Mouse (Mus musculus): Measurements from ENCODE around the gene Srek1ip1.

DNA sequence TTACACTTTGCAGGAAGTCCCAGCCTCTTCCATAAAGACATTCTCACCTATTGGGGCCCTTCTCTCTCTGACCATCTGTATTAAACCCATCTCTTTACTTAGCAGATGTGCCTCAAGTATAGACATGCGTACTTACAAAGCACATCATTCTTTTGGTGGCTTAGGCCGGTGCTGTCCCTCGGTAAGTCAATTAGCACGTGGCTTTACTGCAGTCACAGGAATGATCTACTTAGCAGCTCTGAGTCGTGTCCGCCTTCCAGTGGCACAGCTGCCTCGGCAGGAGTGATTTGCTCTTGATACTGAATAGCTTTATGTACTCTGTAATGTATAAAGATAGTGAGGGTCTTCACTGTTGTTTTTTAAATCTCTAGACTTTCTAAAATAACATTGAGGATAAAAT, 45.3 kb downstream of the Srek1ip1 start:
- TF ChIP-seq CTCF (IDR thresholded peaks at IDR 0.05; ENCODE audit: low read depth, low read length) (no peak), POLR2A (IDR thresholded peaks at IDR 0.05; ENCODE audit: extremely low read depth, insufficient read depth, low read length) (no peak)

Data from liver, adult 2 months (tissue).